Comparison of ENCODE assay signal across 8 mouse cellular contexts in the genomic region with DNA sequence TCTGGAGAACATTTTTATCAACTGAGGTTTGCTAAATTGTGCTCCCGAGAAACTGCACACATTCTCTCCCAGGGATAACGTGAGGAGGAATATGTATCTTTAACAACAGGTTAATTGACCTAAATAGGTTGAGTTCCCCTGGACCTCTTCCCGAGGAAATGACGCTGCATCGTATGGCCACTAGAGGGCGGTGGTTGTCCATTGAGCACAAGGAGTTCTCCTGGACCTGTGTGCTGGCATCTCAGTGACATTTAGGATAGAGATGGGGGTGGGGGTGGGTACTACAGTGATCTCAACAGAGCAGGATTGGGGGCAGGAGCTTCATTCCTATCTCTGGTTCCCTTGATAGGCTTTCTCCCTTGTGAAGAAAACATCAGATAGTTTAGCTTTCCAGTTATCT. TPM values are rescaled to one million over a fixed set of nuclear protein-coding genes. Genes with fewer than 3 reads are reported as not detected.
DNase-seq lines count a peak whose midpoint lies in the region; ATAC-seq and TF ChIP-seq lines count a peak whose summit lies in the region.

No protein-coding gene starts in this region.

- H3K9me3 ChIP-seq in G1E (replicated peaks), result no peaks in the 10 kb centered on the region
- H3K9me3 ChIP-seq in limb, embryonic 14.5 days (ENCODE audit: control insufficient read depth, low read length), result no peaks in the 10 kb centered on the region

- no peak for ATAC-seq in G1E (ENCODE audit: extremely low read depth, insufficient number of reproducible peaks, low FRiP score, poor library complexity, severe bottlenecking)
- ATAC-seq in limb, embryonic 14.5 days (ENCODE audit: low FRiP score, low read depth), result no peak
- ATAC-seq in erythroblast, adult 5-6 weeks (replicated peaks; ENCODE audit: low FRiP score, poor library complexity, severe bottlenecking), result no peak

- no peak for TF ChIP-seq POLR2A in bone marrow macrophage, adult 2 months (IDR thresholded peaks at IDR 0.05; ENCODE audit: borderline replicate concordance, low read depth, low read length)
- TF ChIP-seq POLR2A in limb, embryonic 14.5 days (IDR thresholded peaks at IDR 0.05; ENCODE audit: borderline replicate concordance, extremely low read depth, insufficient read depth, insufficient read length), result no peak

- WGBS in limb, embryonic 14.5 days, result 24% methylated on average over 6 of the region's 6 CpGs

- peak; percentile 90 for TF ChIP-seq CTCF in G1E (IDR thresholded peaks at IDR 0.05; ENCODE audit: low read depth, low read length)
- TF ChIP-seq CTCF in bone marrow macrophage, adult 2 months (IDR thresholded peaks at IDR 0.05; ENCODE audit: low read depth, low read length), result peak; percentile 84

- H3K4me1 ChIP-seq in G1E (ENCODE audit: insufficient read depth, low read depth, low read length), result no peaks in the 10 kb centered on the region
- no peaks in the 10 kb centered on the region for H3K4me1 ChIP-seq in bone marrow macrophage, adult 2 months (ENCODE audit: control insufficient read depth, insufficient read depth, low read length)
- no peaks in the 10 kb centered on the region for H3K4me1 ChIP-seq in limb, embryonic 14.5 days (ENCODE audit: control insufficient read depth, insufficient read depth, low read length)

- H3K4me3 ChIP-seq in G1E (ENCODE audit: low read depth, low read length), result no peak overlapping the region
- no peak overlapping the region for H3K4me3 ChIP-seq in bone marrow macrophage, adult 2 months (ENCODE audit: insufficient read depth, low read length)
- H3K4me3 ChIP-seq in limb, embryonic 14.5 days (replicated peaks; ENCODE audit: low read length), result no peak overlapping the region

- H3K36me3 ChIP-seq in G1E (replicated peaks), result no peaks in the 10 kb centered on the region
- no peaks in the 10 kb centered on the region for H3K36me3 ChIP-seq in limb, embryonic 14.5 days (ENCODE audit: control insufficient read depth, insufficient read depth, low read length)

- H3K27me3 ChIP-seq in G1E (ENCODE audit: insufficient read depth, low read length), result no peaks in the 10 kb centered on the region
- H3K27me3 ChIP-seq in limb, embryonic 14.5 days (ENCODE audit: control insufficient read depth, insufficient read depth, low read length), result no peaks in the 10 kb centered on the region

- no peak overlapping the region for H3K9ac ChIP-seq in limb, embryonic 14.5 days (ENCODE audit: low read depth, low read length, severe bottlenecking)

- no peak overlapping the region for H3K4me2 ChIP-seq in limb, embryonic 14.5 days (replicated peaks; ENCODE audit: low read depth, low read length, severe bottlenecking)

- no peak overlapping the region for H3K27ac ChIP-seq in bone marrow macrophage, adult 2 months (ENCODE audit: insufficient read depth, low read depth, low read length)
- H3K27ac ChIP-seq in limb, embryonic 14.5 days (replicated peaks; ENCODE audit: low read depth, low read length), result no peak overlapping the region

- peak; percentile 38 for DNase-seq in layer of hippocampus, adult 11-12 months (ENCODE audit: low spot score)
- no peak for DNase-seq in layer of hippocampus, adult 9-11 months
- DNase-seq in G1E (ENCODE audit: low spot score), result peak; percentile 10
- DNase-seq in fibroblast of lung, adult 2 months (ENCODE audit: low read depth), result peak; percentile 18
- DNase-seq in limb, embryonic 14.5 days (ENCODE audit: low spot score), result peak; percentile 47
- peak; percentile 79 for DNase-seq in retina, postnatal 1 day

RNA-seq across cellular contexts. Expression of gene Zfp157, which starts 32.3 kb away (rescaled TPM):
- 35.8 and 37.6 TPM in 2 replicates for total RNA-seq in G1E (2014; fragmentation: Nextera tagmentation)
- total RNA-seq in G1E (2017), result 11.8 and 14.9 TPM in 2 replicates
- 1.1 and 2.5 TPM in 2 replicates for polyA plus RNA-seq in G1E (2012)
- 15.0 and 15.6 TPM in 2 replicates for polyA plus RNA-seq in bone marrow macrophage, adult 2 months (2012; ENCODE audit: insufficient read depth, insufficient read length, missing spikeins)
- polyA plus RNA-seq in limb, embryonic 14.5 days (2012; rRNA removed), result 17.4 and 21.4 TPM in 2 replicates
- polyA plus RNA-seq in limb, embryonic 14.5 days (2014; fragmentation: Nextera tagmentation; extraction: Ambion mirVana), result 40.4 and 42.9 TPM in 2 replicates
- total RNA-seq in erythroblast, adult 5-6 weeks (2015; ENCODE audit: low replicate concordance), result 3.6 and 6.0 TPM in 2 replicates
- total RNA-seq in erythroblast, adult 5-6 weeks (2017; ENCODE audit: low replicate concordance), result 0.98 and 2.7 TPM in 2 replicates
